ENCODE assay signal across 21 mouse cellular contexts in the genomic region with DNA sequence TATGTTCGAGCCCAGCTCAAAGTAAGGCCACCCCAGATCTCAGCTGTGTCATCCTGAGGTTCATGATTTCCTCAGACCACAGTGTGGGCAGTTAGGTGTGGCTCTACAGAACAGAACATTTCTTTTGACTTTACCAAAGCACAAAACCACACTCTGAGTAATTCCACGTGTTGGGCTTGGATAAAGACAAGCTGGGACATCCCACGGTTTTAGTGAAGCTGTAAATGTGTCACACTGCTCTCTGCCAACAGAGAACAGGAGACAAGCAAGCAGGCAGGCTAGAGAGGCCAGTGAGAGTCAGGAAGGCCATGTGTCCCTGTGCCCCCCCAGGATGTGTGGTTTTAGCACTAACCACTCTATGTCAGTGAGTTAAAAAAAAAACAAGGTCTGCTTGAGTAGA. TPM values are rescaled to one million over a fixed set of nuclear protein-coding genes. Genes with fewer than 3 reads are reported as not detected.
DNase-seq lines count a peak whose midpoint lies in the region; ATAC-seq lines count a peak whose summit lies in the region.
"Had no signal": no experiment of that assay in that cellular context is flagged by ENCODE, and none has a peak within 500 bp of the region (broad histone marks: within the 10 kb centered on the region; RNA-seq: fewer than 3 reads in every experiment).

No protein-coding gene starts in this region.

- WGBS in embryonic facial prominence, embryonic 14.5 days: 49% methylated on average over 3 of the region's 3 CpGs
- WGBS in embryonic facial prominence, embryonic 10.5 days: 79% methylated on average over 3 of the region's 3 CpGs
- WGBS in embryonic facial prominence, embryonic 15.5 days: 46% methylated on average over 3 of the region's 3 CpGs

- H3K4me3 ChIP-seq in embryonic facial prominence, embryonic 14.5 days (ENCODE audit: low read depth, low read length): no peak overlapping the region
- no peak overlapping the region for H3K4me3 ChIP-seq in embryonic facial prominence, embryonic 10.5 days
- H3K4me3 ChIP-seq in embryonic facial prominence, embryonic 15.5 days (replicated peaks): no peak overlapping the region
- H3K4me3 ChIP-seq: heart, embryonic 10.5 days; hindbrain, embryonic 15.5 days; limb, embryonic 15.5 days; midbrain, embryonic 10.5 days had no signal

- H3K4me1 ChIP-seq in embryonic facial prominence, embryonic 14.5 days (ENCODE audit: control insufficient read depth, insufficient read depth, low read length): no peaks in the 10 kb centered on the region
- no peaks in the 10 kb centered on the region for H3K4me1 ChIP-seq in embryonic facial prominence, embryonic 10.5 days
- no peaks in the 10 kb centered on the region for H3K4me1 ChIP-seq in embryonic facial prominence, embryonic 15.5 days
- H3K4me1 ChIP-seq: hindbrain, embryonic 15.5 days; midbrain, embryonic 10.5 days had no signal

- no peak overlapping the region for H3K4me2 ChIP-seq in embryonic facial prominence, embryonic 14.5 days (ENCODE audit: low read depth, low read length)
- H3K4me2 ChIP-seq in embryonic facial prominence, embryonic 15.5 days (replicated peaks): no peak overlapping the region
- H3K4me2 ChIP-seq: hindbrain, embryonic 15.5 days; limb, embryonic 15.5 days had no signal

- no peaks in the 10 kb centered on the region for H3K9me3 ChIP-seq in embryonic facial prominence, embryonic 14.5 days (ENCODE audit: control insufficient read depth, low read length)
- no peaks in the 10 kb centered on the region for H3K9me3 ChIP-seq in embryonic facial prominence, embryonic 10.5 days
- H3K9me3 ChIP-seq in embryonic facial prominence, embryonic 15.5 days (replicated peaks): no peaks in the 10 kb centered on the region
- H3K9me3 ChIP-seq: heart, embryonic 10.5 days; hindbrain, embryonic 15.5 days; limb, embryonic 15.5 days; midbrain, embryonic 10.5 days had no signal

- H3K9ac ChIP-seq in embryonic facial prominence, embryonic 14.5 days (ENCODE audit: low read depth, low read length): no peak overlapping the region
- H3K9ac ChIP-seq in embryonic facial prominence, embryonic 15.5 days: no peak overlapping the region
- H3K9ac ChIP-seq: hindbrain, embryonic 15.5 days; limb, embryonic 15.5 days; liver, postnatal 0 days had no signal

- ATAC-seq in embryonic facial prominence, embryonic 14.5 days (ENCODE audit: low read depth): no peak; the same call in 1 of the 2 replicates
- peak; percentile 67; the same call in 1 of the 2 replicates for ATAC-seq in embryonic facial prominence, embryonic 15.5 days (ENCODE audit: insufficient number of reproducible peaks, low FRiP score, low TSS enrichment, low read depth)
- peak; percentile 82 for ATAC-seq in monocyte, adult 5-6 weeks (replicated peaks; ENCODE audit: insufficient number of reproducible peaks, low FRiP score, low TSS enrichment, poor library complexity, severe bottlenecking)
- ATAC-seq: liver, postnatal 0 days had no signal

- no peaks in the 10 kb centered on the region for H3K36me3 ChIP-seq in embryonic facial prominence, embryonic 14.5 days (ENCODE audit: control insufficient read depth, insufficient read depth, low read length)
- no peaks in the 10 kb centered on the region for H3K36me3 ChIP-seq in embryonic facial prominence, embryonic 10.5 days (replicated peaks)
- H3K36me3 ChIP-seq in embryonic facial prominence, embryonic 15.5 days: no peaks in the 10 kb centered on the region
- H3K36me3 ChIP-seq: heart, embryonic 10.5 days; hindbrain, embryonic 15.5 days; limb, embryonic 15.5 days; midbrain, embryonic 10.5 days had no signal

- peak; percentile 38 for DNase-seq in embryonic facial prominence, embryonic 14.5 days (ENCODE audit: low spot score)
- no peak for DNase-seq in embryonic facial prominence, embryonic 10.5 days (ENCODE audit: low spot score)
- DNase-seq in CD4-positive helper T cell, adult 2 months (ENCODE audit: low read depth, low spot score): peak; percentile 41
- no peak for DNase-seq in adrenal gland, adult 18-20 months (ENCODE audit: low spot score in 2 of 2)
- no peak for DNase-seq in left cerebral cortex, adult 8-10 months (ENCODE audit: low spot score in 2 of 2)
- no peak for DNase-seq in thymus, postnatal 14 days
- DNase-seq: adrenal gland, adult 2 months; cerebellum, adult 11-12 months; cerebellum, postnatal 36 days; gastrocnemius, postnatal 36 days; heart, postnatal 14 days; kidney, adult 11 months; kidney, postnatal 36 days; liver, postnatal 0 days; spleen, adult 18-20 months had no signal

- no peaks in the 10 kb centered on the region for H3K27me3 ChIP-seq in embryonic facial prominence, embryonic 14.5 days (replicated peaks; ENCODE audit: control insufficient read depth, insufficient read depth, low read length)
- H3K27me3 ChIP-seq in embryonic facial prominence, embryonic 10.5 days (replicated peaks; ENCODE audit: low read depth, poor library complexity, severe bottlenecking): no peaks in the 10 kb centered on the region
- H3K27me3 ChIP-seq in embryonic facial prominence, embryonic 15.5 days: no peaks in the 10 kb centered on the region
- H3K27me3 ChIP-seq: hindbrain, embryonic 15.5 days; limb, embryonic 15.5 days had no signal

- no peak overlapping the region for H3K27ac ChIP-seq in embryonic facial prominence, embryonic 14.5 days (replicated peaks; ENCODE audit: low read depth, low read length)
- no peak overlapping the region for H3K27ac ChIP-seq in embryonic facial prominence, embryonic 10.5 days (replicated peaks)
- H3K27ac ChIP-seq in embryonic facial prominence, embryonic 15.5 days (replicated peaks): no peak overlapping the region
- H3K27ac ChIP-seq: heart, embryonic 10.5 days; hindbrain, embryonic 15.5 days; limb, embryonic 15.5 days; midbrain, embryonic 10.5 days had no signal

RNA-seq across cellular contexts. Expression of gene Rubcnl, which starts 19.3 kb away (rescaled TPM):
- 1.0 and 1.1 TPM in 2 replicates for polyA plus RNA-seq in embryonic facial prominence, embryonic 14.5 days (2014; fragmentation: Nextera tagmentation; extraction: Ambion mirVana)
- polyA plus RNA-seq in embryonic facial prominence, embryonic 10.5 days (2016; fragmentation: Nextera tagmentation; extraction: Ambion mirVana): 0.13 and 0.34 TPM in 2 replicates
- polyA plus RNA-seq in embryonic facial prominence, embryonic 15.5 days (2015; fragmentation: Nextera tagmentation; extraction: Ambion mirVana): 0.59 and 0.60 TPM in 2 replicates
- 33.3 to 38.2 TPM (median 36.0 TPM) in 3 replicates for total RNA-seq in monocyte, adult 5-6 weeks (2017)
- total RNA-seq in adrenal gland, adult 18-20 months (2021): 1 to 10 TPM in 1 of 2 experiments, under 1 TPM in 1; 0.86 to 2.4 TPM
- 1 to 10 TPM; 1.2 to 3.1 (median 2.0) TPM for total RNA-seq in left cerebral cortex, adult 8-10 months (2022)

RNA-seq across cellular contexts. Expression of gene Lrch1, which starts 48.9 kb away (rescaled TPM):
- 15.6 TPM in 2 replicates for polyA plus RNA-seq in embryonic facial prominence, embryonic 14.5 days (2014; fragmentation: Nextera tagmentation; extraction: Ambion mirVana)
- 7.6 and 9.1 TPM in 2 replicates for polyA plus RNA-seq in embryonic facial prominence, embryonic 10.5 days (2016; fragmentation: Nextera tagmentation; extraction: Ambion mirVana)
- 17.3 and 18.8 TPM in 2 replicates for polyA plus RNA-seq in embryonic facial prominence, embryonic 15.5 days (2015; fragmentation: Nextera tagmentation; extraction: Ambion mirVana)
- total RNA-seq in monocyte, adult 5-6 weeks (2017): 31.4 to 43.1 TPM (median 34.7 TPM) in 3 replicates
- total RNA-seq in adrenal gland, adult 18-20 months (2021): 10 to 100 TPM; 14.0 to 14.2 TPM
- total RNA-seq in left cerebral cortex, adult 8-10 months (2022): 10 to 100 TPM; 13.6 to 26.9 (median 19.1) TPM

Comparison
In these comparisons a context has a peak if more than half of its experiments do, and no peak if none do; other contexts are left out.
1. DNase-seq: peak in embryonic facial prominence, embryonic 14.5 days (single experiment) and CD4-positive helper T cell, adult 2 months (single experiment); none in embryonic facial prominence, embryonic 10.5 days (single experiment), adrenal gland, adult 18-20 months (0 of 2), left cerebral cortex, adult 8-10 months (0 of 2) and thymus, postnatal 14 days (single experiment).